Mouse (Mus musculus) spleen, postnatal 10 days (tissue): ENCODE data around the gene Gtf3c1.

Experiments used
- DNase-seq, 2 experiments: peaks; one replicate each; pipeline ENCODE4 v3.0.0; 2021 to 2022; ENCODE audit warnings: low spot score in 2 of 2

The Gtf3c1 gene

GRCm38 (mm10) chr7:125620077-125620476 lies 87.5 kb downstream of the Gtf3c1 start:
- DNase-seq, result no peak

DNA sequence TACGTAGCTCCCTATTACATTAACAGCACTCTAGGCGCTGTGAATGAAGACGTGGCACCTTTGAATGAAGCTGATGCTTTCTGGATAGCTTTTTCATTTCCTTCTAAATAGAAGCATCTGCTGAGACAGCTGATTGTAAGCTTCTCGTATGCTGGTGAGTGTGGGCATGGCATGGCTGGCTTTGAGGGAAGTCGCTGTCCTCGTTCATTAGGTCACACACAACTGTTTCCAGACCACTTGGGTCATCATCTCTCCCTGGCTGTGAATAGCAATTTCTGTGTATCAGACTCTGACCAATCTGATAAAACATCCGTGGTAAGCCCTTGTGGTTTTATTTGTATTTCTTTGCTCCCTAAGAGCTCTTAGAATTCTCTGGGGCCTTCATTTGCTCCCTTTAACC lies 89.6 kb downstream of the Gtf3c1 start:
- DNase-seq, result no peak

GRCm38 (mm10) chr7:125615453-125615852 lies 92.1 kb downstream of the Gtf3c1 start:
- no peak for DNase-seq

- DNase-seq, result no peak
Measured at GRCm38 (mm10) chr7:125613579-125613978, 94.0 kb downstream of the Gtf3c1 start.

DNA sequence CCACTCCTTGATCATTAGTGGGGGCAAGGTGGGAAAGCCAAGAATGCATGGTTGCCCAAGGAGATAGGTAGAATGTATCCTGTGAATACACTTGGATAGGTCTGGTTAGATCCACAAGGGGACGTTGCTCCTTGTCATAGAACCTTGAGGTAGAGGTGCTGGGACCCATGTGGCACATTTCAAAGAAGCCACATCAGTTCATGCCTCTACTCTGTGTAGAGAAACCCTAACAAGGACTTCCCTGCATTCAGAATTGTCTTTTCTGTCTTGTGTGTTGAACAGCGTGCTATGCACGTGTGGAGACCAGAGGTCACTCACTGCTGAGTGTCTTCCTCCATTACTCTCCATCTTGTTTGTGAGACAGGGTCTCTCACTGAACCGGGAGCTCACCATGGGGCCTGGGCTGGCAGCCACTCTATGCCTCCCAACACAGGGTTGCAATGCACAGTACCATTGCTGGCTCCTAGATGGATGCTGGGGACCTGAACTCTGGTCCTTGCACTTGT lies 99.3 kb downstream of the Gtf3c1 start:
- no peak for DNase-seq

DNA sequence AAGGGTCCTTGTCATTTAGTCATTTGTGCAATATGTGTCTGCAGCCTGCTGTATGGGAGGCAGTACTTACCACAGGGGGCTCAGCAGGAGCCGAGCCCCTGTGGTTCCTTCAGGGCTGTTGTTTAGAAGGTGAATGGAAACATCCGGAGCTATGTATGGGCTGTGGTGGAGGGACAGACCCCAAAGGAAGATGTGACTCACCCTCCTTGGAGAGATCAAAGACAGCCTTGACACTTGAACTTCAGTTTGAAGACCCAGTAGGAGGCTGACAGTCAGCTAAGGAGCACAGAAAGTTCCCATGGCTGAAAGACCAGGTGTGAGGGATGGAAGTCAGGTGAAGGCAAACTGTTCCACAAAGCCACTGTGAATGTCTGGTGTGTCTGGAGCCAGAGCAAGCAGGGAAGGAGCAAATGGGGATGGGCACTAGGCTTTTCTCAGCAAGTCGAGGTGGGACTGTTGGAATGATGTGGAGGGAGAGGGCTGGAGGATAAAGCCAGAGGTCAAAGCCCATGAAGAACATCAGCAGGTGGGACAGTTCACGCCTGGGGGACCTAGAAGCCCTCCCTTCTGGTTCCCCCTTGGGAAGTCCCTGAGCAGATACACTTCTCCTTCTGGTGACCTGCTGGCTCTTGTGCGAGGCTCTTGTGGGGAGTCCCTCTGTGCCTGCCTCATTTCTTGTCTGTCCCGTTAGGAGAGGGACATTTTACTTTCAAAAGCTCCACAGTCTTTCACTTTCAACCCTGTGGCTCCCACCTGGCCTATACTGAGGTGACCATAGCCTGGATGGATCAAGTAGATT lies 100.0 kb downstream of the Gtf3c1 start:
- no peak for DNase-seq

GRCm38 (mm10) chr7:125606265-125607164 lies 101.1 kb downstream of the Gtf3c1 start:
- no peak for DNase-seq

GRCm38 (mm10) chr7:125605725-125606139 lies 101.8 kb downstream of the Gtf3c1 start:
- peak in 1 of 2 experiments; percentile 82 for DNase-seq

GRCm38 (mm10) chr7:125604362-125605319 lies 102.9 kb downstream of the Gtf3c1 start:
- DNase-seq, result no peak

GRCm38 (mm10) chr7:125603185-125603631 lies 104.4 kb downstream of the Gtf3c1 start, which contains the start of gene Il21r:
Gene Il21r, plus strand, starts transcription at chr7:125603429.
- peak in 1 of 2 experiments; percentile 72 for DNase-seq

GRCm38 (mm10) chr7:125601821-125602448 lies 105.6 kb downstream of the Gtf3c1 start:
- no peak for DNase-seq

- no peak for DNase-seq
Measured at GRCm38 (mm10) chr7:125601280-125601670, 106.3 kb downstream of the Gtf3c1 start.

GRCm38 (mm10) chr7:125600612-125601279 lies 106.8 kb downstream of the Gtf3c1 start:
- no peak for DNase-seq

DNA sequence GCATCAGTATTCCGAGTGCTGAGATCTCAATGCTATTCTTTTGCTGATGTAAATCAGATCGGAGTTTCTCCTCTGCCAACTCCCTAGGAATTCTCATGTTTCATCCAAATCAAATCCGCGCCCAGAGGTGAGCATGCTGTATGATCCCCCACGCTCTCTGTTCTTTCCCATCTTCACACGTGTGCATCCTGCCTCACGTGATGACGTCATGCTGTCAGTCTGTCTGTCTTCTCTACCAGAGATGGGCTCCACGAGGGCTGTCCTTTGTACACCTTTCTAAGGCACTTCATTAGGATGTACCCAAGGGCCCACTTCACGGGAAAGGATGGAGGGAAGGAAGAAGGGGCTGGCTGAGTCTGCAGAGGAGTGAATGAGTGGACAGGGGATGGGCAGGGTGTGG lies 107.4 kb downstream of the Gtf3c1 start:
- no peak for DNase-seq

- DNase-seq, result no peak
Measured at GRCm38 (mm10) chr7:125599373-125599973, 108.1 kb downstream of the Gtf3c1 start.

- no peak for DNase-seq
Measured at GRCm38 (mm10) chr7:125597516-125598347, 109.8 kb downstream of the Gtf3c1 start.

- peak in 1 of 2 experiments; percentile 43 for DNase-seq
Measured at GRCm38 (mm10) chr7:125597083-125597482, 110.5 kb downstream of the Gtf3c1 start.

- DNase-seq, result no peak
Measured at GRCm38 (mm10) chr7:125596406-125596805, 111.2 kb downstream of the Gtf3c1 start.

GRCm38 (mm10) chr7:125593831-125594230 lies 113.7 kb downstream of the Gtf3c1 start:
- peak in 1 of 2 experiments; percentile 53 for DNase-seq
